Mouse (Mus musculus) kidney, postnatal 0 days (tissue): ENCODE results near the gene Trim43a. TPM values are rescaled to one million over a fixed set of nuclear protein-coding genes. Genes with fewer than 3 reads are reported as not detected.
"Not testable (repeated sequence)": the region's sequence is repeated elsewhere in the genome, so short reads cannot be mapped to it uniquely, and the experiment has no call there.

Experiments used
- ATAC-seq: fragments of 200-750 bp; cut with Nextera tagmentation; replicated peaks from 2 replicates; pipeline ENCODE4 v1.8.0; 2017; ENCODE audit warnings: low read depth, moderate number of reproducible peaks, moderate TSS enrichment, moderate library complexity; ENCODE audit not compliant: low FRiP score
- DNase-seq: peaks from one replicate; pipeline ENCODE4 v3.0.0-alpha.2; 2016; ENCODE audit warnings: low spot score
- H3K27ac ChIP-seq: fragments of 300-500 bp; sonication (generic); 2 replicates; pipeline ENCODE4 v1.5.1; 2014; ENCODE audit warnings: mild to moderate bottlenecking
- H3K27me3 ChIP-seq: fragments of 300-500 bp; sonication (generic); 2 replicates; pipeline ENCODE4 v1.6.1; 2014; ENCODE audit warnings: low read length, mixed read lengths; ENCODE audit not compliant: insufficient read depth
- H3K36me3 ChIP-seq: fragments of 300-500 bp; sonication (generic); 2 replicates; pipeline ENCODE4 v1.6.1; 2014; ENCODE audit warnings: low read length, mixed read lengths; ENCODE audit not compliant: insufficient read depth
- H3K4me1 ChIP-seq: fragments of 300-500 bp; sonication (generic); replicated peaks from 2 replicates; pipeline ENCODE4 v1.6.1; 2014; ENCODE audit warnings: antibody characterized with exemption, low read length, mixed read lengths; ENCODE audit not compliant: insufficient read depth
- H3K4me2 ChIP-seq: fragments of 300-500 bp; sonication (generic); 2 replicates; pipeline ENCODE4 v1.6.1; 2014; ENCODE audit warnings: mild to moderate bottlenecking, low read length, moderate library complexity, mixed read lengths
- H3K4me3 ChIP-seq: fragments of 300-500 bp; sonication (generic); replicated peaks from 2 replicates; pipeline ENCODE4 v1.5.1; 2014; ENCODE audit warnings: low read depth, low read length
- H3K9ac ChIP-seq: fragments of 300-500 bp; sonication (generic); 2 replicates; pipeline ENCODE4 v1.6.1; 2014; ENCODE audit warnings: low read depth, low read length
- H3K9me3 ChIP-seq: fragments of 300-500 bp; sonication (generic); replicated peaks from 2 replicates; pipeline ENCODE4 v1.6.1; 2016; ENCODE audit warnings: low read length, inconsistent platforms, mixed read lengths
- CTCF ChIP-seq: IDR thresholded peaks from 2 replicates; pipeline ENCODE4 v1.5.1; 2016; ENCODE audit warnings: antibody characterized with exemption, low read depth, mild to moderate bottlenecking, moderate library complexity
- WGBS: fragments of 180-500 bp; shearing (Covaris S2); extraction: QIAGEN DNeasy Blood & Tissue Kit; methylation state at CpG from one replicate; pipeline ENCODE4 v1.1.7; 2014; 5-methylcytosine and 5-hydroxymethylcytosine counted together
- polyA plus RNA-seq: library from polyadenylated mRNA; unstranded; fragments of >200 nt; fragmentation: Nextera tagmentation; extraction: Ambion mirVana; gene quantifications from 2 replicates; pipeline ENCODE4 v1.2.1, GENCODE M21; 2015

Gene Trim43a
- polyA plus RNA-seq, 1 experiment from 2014 or later = not detected

- ATAC-seq, H3K4me3 ChIP-seq, H3K4me1 ChIP-seq, H3K4me2 ChIP-seq, H3K27me3 ChIP-seq, H3K9ac ChIP-seq, H3K9me3 ChIP-seq, H3K27ac ChIP-seq, DNase-seq: not testable (repeated sequence)
- 96% methylated on average over 2 of the region's 2 CpGs for WGBS
- 0 out of 2 replicates have a peak, but pooled peaks have one; percentile 9 for TF ChIP-seq CTCF
- peaks cover 21% of the 10 kb centered on the region for H3K36me3 ChIP-seq
Observed at GRCm38 (mm10) chr9:88561476-88561875, 19.2 kb upstream of the Trim43a start.

- not testable (repeated sequence) for H3K4me1 ChIP-seq, ATAC-seq, DNase-seq, H3K27me3 ChIP-seq, H3K9ac ChIP-seq, H3K4me2 ChIP-seq, H3K4me3 ChIP-seq, H3K27ac ChIP-seq
- peaks cover 15% of the 10 kb centered on the region; the same call in 1 of the 2 replicates for H3K9me3 ChIP-seq
- WGBS = 84% methylated on average over 3 of the region's 3 CpGs
- peaks cover 37% of the 10 kb centered on the region for H3K36me3 ChIP-seq
Observed at GRCm38 (mm10) chr9:88570471-88570870, 10.2 kb upstream of the Trim43a start.

- DNase-seq, H3K9me3 ChIP-seq, H3K4me2 ChIP-seq, ATAC-seq, H3K4me3 ChIP-seq, H3K4me1 ChIP-seq, H3K27ac ChIP-seq, H3K27me3 ChIP-seq, H3K36me3 ChIP-seq, H3K9ac ChIP-seq: not testable (repeated sequence)
- 46% methylated on average over 5 of the region's 6 CpGs for WGBS
Observed at GRCm38 (mm10) chr9:88593708-88594107, 13.0 kb downstream of the Trim43a start.

GRCm38 (mm10) chr9:88599206-88600162 lies 18.8 kb downstream of the Trim43a start:
- under 1% methylated on average over 45 of the region's 50 CpGs for WGBS
- DNase-seq (peak; percentile 91), ATAC-seq (peak; percentile 98)
- H3K9ac ChIP-seq, H3K36me3 ChIP-seq, H3K27ac ChIP-seq, H3K27me3 ChIP-seq, H3K9me3 ChIP-seq, H3K4me1 ChIP-seq: not testable (repeated sequence)
- H3K4me2 ChIP-seq = peak overlapping the region; percentile 48
- peak overlapping the region; percentile 31 for H3K4me3 ChIP-seq

GRCm38 (mm10) chr9:88625803-88626514 lies 45.3 kb downstream of the Trim43a start:
- H3K27ac ChIP-seq, H3K9ac ChIP-seq, H3K4me3 ChIP-seq, H3K36me3 ChIP-seq, H3K4me2 ChIP-seq, ATAC-seq, H3K4me1 ChIP-seq, H3K9me3 ChIP-seq, DNase-seq, H3K27me3 ChIP-seq: not testable (repeated sequence)
- 67% methylated on average over 13 of the region's 20 CpGs for WGBS

- not testable (repeated sequence) for H3K4me1 ChIP-seq, H3K27me3 ChIP-seq, H3K4me3 ChIP-seq, H3K27ac ChIP-seq, H3K9me3 ChIP-seq, ATAC-seq, DNase-seq, H3K36me3 ChIP-seq, H3K9ac ChIP-seq, H3K4me2 ChIP-seq
- 77% methylated on average over 1 of the region's 1 CpGs for WGBS
Observed at GRCm38 (mm10) chr9:88638125-88638524, 57.4 kb downstream of the Trim43a start.

Other genes starting within 250 kb of the Trim43a start
- gene Snx14, start 141.9 kb upstream of the Trim43a start, polyA plus RNA-seq = 20.9 and 24.7 TPM in 2 replicates
- not detected in 2 replicates for gene Gm20537, start 124.3 kb upstream of the Trim43a start, polyA plus RNA-seq
- 73.8 and 84.0 TPM in 2 replicates for gene Syncrip, start 98.3 kb upstream of the Trim43a start, polyA plus RNA-seq
- gene Zfp949, start 32.9 kb upstream of the Trim43a start, polyA plus RNA-seq = 9.0 and 9.7 TPM in 2 replicates
- 66.2 and 66.3 TPM in 2 replicates for gene Mthfsl, start 139.4 kb downstream of the Trim43a start, polyA plus RNA-seq
- gene Bcl2a1d, start 151.0 kb downstream of the Trim43a start, polyA plus RNA-seq = 0.41 and 0.51 TPM in 2 replicates